Mouse (Mus musculus): ENCODE measurements around the gene Nudt9. TPM values are rescaled to one million over a fixed set of nuclear protein-coding genes. Genes with fewer than 3 reads are reported as not detected.

Nudt9 gene
- polyA plus RNA-seq, 1 experiment from 2014 or later = 78.2 TPM

DNA sequence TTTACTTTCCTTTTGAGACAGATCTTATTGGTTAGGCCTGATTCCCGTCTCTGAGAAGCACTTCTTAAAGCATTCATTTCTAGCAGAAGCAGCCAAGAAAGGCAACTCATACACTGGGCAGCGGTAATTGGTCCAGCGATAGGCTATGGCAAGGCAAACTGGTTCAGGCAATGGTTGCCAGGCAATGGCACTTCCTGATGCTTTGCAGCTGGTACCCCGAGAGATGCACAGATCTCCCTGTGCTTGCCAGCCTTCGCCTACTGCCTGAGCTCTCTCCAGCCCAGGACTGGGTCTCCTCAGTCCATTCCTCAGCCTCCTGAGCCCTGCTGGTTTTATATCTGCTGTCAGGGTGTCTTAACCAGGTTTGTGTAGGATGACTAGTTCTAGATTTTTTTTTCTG lies 14.3 kb downstream of the Nudt9 start:
- DNase-seq (ENCODE audit: low spot score) (no peak), ATAC-seq (ENCODE audit: insufficient read depth, low FRiP score, low TSS enrichment) (no peak)
- no peaks in the 10 kb centered on the region for H3K27me3 ChIP-seq (ENCODE audit: control insufficient read depth, insufficient read depth, low read length)
- no peaks in the 10 kb centered on the region for H3K4me1 ChIP-seq (ENCODE audit: control insufficient read depth, insufficient read depth, low read length)
- H3K27ac ChIP-seq (ENCODE audit: low read depth, low read length) = no peak overlapping the region
- H3K4me2 ChIP-seq (ENCODE audit: low read depth) = no peak overlapping the region
- 95% methylated on average over 5 of the region's 5 CpGs for WGBS
- no peak overlapping the region for H3K9ac ChIP-seq (ENCODE audit: low read length)
- no peak overlapping the region for H3K4me3 ChIP-seq (ENCODE audit: low read depth, low read length)
- peaks cover 10% of the 10 kb centered on the region; the same call in 1 of the 2 replicates for H3K36me3 ChIP-seq (ENCODE audit: control insufficient read depth, insufficient read depth, low read length)
- no peaks in the 10 kb centered on the region for H3K9me3 ChIP-seq (ENCODE audit: control insufficient read depth, low read length)

DNA sequence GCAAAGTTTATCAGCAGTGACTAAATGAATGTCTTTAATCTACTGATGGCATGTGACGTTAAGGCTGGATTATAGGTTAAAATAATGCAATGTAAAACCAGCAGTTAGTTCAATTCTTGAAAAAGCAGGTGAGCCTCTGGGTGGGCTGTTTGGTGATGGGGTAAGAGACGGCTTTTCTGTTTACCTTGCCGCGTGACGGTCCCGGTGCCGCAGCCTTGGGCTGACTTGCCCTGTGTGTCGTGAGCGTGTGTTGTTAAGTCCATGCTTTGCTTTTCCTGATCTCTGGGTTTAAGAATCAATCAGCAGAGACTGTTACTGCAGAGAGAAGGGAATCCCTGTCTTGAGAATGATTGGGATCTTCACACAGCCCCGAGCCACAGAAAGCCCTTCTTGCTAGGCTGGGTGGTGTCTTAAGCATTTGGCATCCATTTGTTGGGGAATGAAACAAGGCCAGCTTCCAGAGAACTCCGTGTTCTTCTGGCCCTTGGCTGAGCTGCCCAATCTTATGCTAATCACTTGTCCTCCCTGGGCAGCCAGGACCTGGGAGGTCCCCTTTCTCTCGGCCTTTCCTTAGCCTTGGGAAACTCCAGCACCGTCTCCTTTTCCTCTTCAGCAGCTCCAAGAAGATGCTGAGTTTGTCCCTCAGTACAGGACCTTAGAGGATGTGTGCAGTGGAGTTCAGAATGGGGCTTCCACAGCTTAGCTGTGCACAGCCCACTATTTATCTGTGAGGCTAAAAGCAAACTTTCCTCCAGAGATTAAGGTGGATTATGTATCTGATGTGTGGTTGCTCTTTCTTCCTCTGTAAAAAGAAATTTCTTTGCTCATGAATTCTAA lies 16.0 kb downstream of the Nudt9 start:
- no peak for ATAC-seq (ENCODE audit: insufficient read depth, low FRiP score, low TSS enrichment)
- 85% methylated on average over 13 of the region's 13 CpGs for WGBS
- H3K27ac ChIP-seq (ENCODE audit: low read depth, low read length) = no peak overlapping the region
- no peaks in the 10 kb centered on the region for H3K9me3 ChIP-seq (ENCODE audit: control insufficient read depth, low read length)
- peaks cover 10% of the 10 kb centered on the region; the same call in 1 of the 2 replicates for H3K36me3 ChIP-seq (ENCODE audit: control insufficient read depth, insufficient read depth, low read length)
- no peaks in the 10 kb centered on the region for H3K4me1 ChIP-seq (ENCODE audit: control insufficient read depth, insufficient read depth, low read length)
- H3K9ac ChIP-seq (ENCODE audit: low read length) = no peak overlapping the region
- H3K4me2 ChIP-seq (ENCODE audit: low read depth) = no peak overlapping the region
- no peak overlapping the region for H3K4me3 ChIP-seq (ENCODE audit: low read depth, low read length)
- DNase-seq (ENCODE audit: low spot score) = no peak
- H3K27me3 ChIP-seq (ENCODE audit: control insufficient read depth, insufficient read depth, low read length) = no peaks in the 10 kb centered on the region

DNA sequence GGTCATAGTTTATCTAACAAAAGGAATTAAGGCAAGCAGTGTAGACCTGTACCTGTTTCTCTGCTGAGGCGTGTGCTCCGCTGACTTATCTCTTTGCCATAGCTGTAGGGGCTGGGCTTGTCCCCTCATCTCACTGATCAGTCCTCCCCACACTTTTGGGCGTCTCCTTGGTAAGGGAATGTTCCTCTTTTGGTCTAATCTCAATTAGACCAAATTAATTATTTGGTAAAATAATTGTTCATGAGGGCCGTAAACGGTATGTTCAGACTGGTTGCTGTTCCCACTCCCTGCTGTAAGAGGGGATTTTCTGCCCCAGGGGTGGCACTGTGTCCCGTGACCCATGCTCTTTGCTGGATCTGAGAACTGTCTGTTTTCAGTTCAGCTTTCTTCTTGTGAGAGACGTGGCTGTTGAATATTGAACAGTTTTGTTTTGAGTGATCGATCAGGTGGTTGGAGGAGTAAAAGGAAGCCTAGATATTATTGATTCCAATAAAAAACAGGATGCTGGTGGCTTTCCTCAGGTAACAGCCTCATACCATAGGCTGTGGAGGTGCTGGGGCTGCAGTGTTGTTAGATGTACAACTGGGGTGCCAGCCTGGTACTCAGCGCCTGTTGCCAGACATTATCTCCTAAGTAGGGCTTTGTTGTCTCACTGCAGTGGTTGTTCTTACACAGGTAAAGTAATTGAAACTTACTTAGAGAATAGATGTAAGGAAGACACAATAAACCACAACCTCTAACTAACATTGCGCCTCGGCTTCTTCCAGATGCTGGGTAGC lies 16.9 kb downstream of the Nudt9 start:
- Histone ChIP-seq H3K4me1 (ENCODE audit: control insufficient read depth, insufficient read depth, low read length) (no peaks in the 10 kb centered on the region), H3K4me2 (ENCODE audit: low read depth) (no peak overlapping the region), H3K36me3 (ENCODE audit: control insufficient read depth, insufficient read depth, low read length) (peaks cover 10% of the 10 kb centered on the region; the same call in 1 of the 2 replicates), H3K4me3 (ENCODE audit: low read depth, low read length) (no peak overlapping the region), H3K27me3 (ENCODE audit: control insufficient read depth, insufficient read depth, low read length) (no peaks in the 10 kb centered on the region), H3K9me3 (ENCODE audit: control insufficient read depth, low read length) (no peaks in the 10 kb centered on the region), H3K27ac (ENCODE audit: low read depth, low read length) (no peak overlapping the region), H3K9ac (ENCODE audit: low read length) (no peak overlapping the region)
- WGBS = 92% methylated on average over 11 of the region's 11 CpGs
- no peak for DNase-seq (ENCODE audit: low spot score)
- no peak for ATAC-seq (ENCODE audit: insufficient read depth, low FRiP score, low TSS enrichment)

DNA sequence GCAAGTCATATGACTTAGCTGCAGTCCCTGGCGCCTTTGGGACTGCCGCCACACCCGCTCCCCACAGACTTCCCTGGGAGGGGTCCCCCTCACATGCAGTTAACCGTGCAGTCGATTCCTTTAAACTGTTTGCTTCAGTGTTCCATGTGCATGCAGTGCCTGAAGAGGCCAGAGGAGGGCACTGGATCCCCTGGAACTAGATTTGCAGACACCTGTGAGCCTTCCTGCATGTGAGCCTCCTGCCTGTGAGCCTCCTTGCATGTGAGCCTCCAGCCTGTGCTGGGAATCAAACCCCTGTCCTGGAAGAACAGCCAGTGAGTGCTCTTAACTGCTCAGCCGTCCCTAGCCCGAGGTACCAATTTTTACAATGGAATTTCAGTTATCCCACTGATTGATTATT lies 22.6 kb downstream of the Nudt9 start:
- no peak for ATAC-seq (ENCODE audit: insufficient read depth, low FRiP score, low TSS enrichment)
- peaks cover 3% of the 10 kb centered on the region; the same call in 1 of the 2 replicates for H3K4me1 ChIP-seq (ENCODE audit: control insufficient read depth, insufficient read depth, low read length)
- H3K4me3 ChIP-seq (ENCODE audit: low read depth, low read length) = no peak overlapping the region
- H3K4me2 ChIP-seq (ENCODE audit: low read depth) = no peak overlapping the region
- DNase-seq (ENCODE audit: low spot score) = peak; percentile 48
- 0 out of 2 replicates have a peak, but pooled peaks cover 3% of the 10 kb centered on the region for H3K36me3 ChIP-seq (ENCODE audit: control insufficient read depth, insufficient read depth, low read length)
- no peak overlapping the region for H3K27ac ChIP-seq (ENCODE audit: low read depth, low read length)
- no peaks in the 10 kb centered on the region for H3K27me3 ChIP-seq (ENCODE audit: control insufficient read depth, insufficient read depth, low read length)
- no peak overlapping the region for H3K9ac ChIP-seq (ENCODE audit: low read length)
- 94% methylated on average over 7 of the region's 7 CpGs for WGBS
- no peaks in the 10 kb centered on the region for H3K9me3 ChIP-seq (ENCODE audit: control insufficient read depth, low read length)

DNA sequence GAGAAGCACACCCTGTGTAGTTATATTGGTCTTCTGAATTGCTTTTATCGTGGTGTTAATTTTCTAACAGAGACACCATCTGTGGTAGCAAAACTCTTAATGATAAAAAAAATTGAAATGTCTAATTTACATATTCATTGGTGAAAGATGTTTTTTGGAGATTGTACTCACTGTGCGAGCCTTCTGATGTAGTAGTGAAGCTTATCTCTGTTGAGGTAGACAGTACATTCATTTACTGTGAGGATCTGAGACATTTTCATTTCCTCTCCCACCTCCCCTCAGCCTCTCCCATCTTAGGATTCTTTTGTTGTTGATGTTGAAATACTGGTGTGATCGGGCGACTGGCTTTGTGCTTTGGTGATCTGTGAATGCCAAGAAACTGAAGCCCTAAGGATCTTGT lies 24.9 kb downstream of the Nudt9 start:
- no peaks in the 10 kb centered on the region for H3K27me3 ChIP-seq (ENCODE audit: control insufficient read depth, insufficient read depth, low read length)
- 75% methylated on average over 4 of the region's 4 CpGs for WGBS
- H3K4me2 ChIP-seq (ENCODE audit: low read depth) = no peak overlapping the region
- no peaks in the 10 kb centered on the region for H3K9me3 ChIP-seq (ENCODE audit: control insufficient read depth, low read length)
- no peak overlapping the region for H3K4me3 ChIP-seq (ENCODE audit: low read depth, low read length)
- no peak overlapping the region for H3K9ac ChIP-seq (ENCODE audit: low read length)
- no peaks in the 10 kb centered on the region for H3K36me3 ChIP-seq (ENCODE audit: control insufficient read depth, insufficient read depth, low read length)
- ATAC-seq (ENCODE audit: insufficient read depth, low FRiP score, low TSS enrichment) (no peak), DNase-seq (ENCODE audit: low spot score) (no peak)
- no peak overlapping the region for H3K27ac ChIP-seq (ENCODE audit: low read depth, low read length)
- peaks cover 3% of the 10 kb centered on the region; the same call in 1 of the 2 replicates for H3K4me1 ChIP-seq (ENCODE audit: control insufficient read depth, insufficient read depth, low read length)

DNA sequence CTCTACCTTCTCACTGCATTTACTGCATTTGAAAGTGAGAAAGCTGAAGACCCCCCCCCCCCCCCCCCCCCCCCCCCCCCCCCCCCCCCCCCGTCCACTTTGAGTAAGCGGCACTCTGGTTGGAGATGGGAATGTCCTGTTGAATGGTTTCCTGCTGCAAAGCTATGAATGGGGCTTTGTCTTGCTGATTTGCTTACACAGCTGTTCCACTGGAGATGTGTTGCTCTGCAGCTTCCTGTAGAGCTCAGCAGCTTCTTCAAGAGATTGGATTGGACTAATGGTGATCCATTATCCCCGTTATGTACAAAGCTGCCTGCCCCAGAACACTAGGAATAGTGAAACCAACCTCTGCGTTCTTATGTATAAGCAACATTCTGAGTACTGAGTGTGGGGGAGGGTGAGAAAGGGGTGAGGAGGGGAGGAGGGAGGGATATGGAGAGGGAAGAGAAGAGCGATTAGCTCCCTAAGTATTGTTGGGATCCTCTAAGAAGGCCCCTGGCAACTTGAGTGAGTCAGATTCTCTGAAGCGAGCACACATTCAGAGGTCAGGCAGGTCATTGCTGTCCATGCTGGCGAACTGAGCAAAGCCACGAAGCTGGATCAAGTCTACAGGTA lies 26.3 kb downstream of the Nudt9 start:
- H3K4me1 ChIP-seq (ENCODE audit: control insufficient read depth, insufficient read depth, low read length) = peaks cover 3% of the 10 kb centered on the region; the same call in 1 of the 2 replicates
- H3K27me3 ChIP-seq (ENCODE audit: control insufficient read depth, insufficient read depth, low read length) = no peaks in the 10 kb centered on the region
- H3K4me3 ChIP-seq (ENCODE audit: low read depth, low read length) = no peak overlapping the region
- 6% methylated on average over 7 of the region's 8 CpGs for WGBS
- H3K36me3 ChIP-seq (ENCODE audit: control insufficient read depth, insufficient read depth, low read length) = no peaks in the 10 kb centered on the region
- 0 out of 2 replicates have a peak overlapping the region, but pooled peaks have one; percentile 1 for H3K9ac ChIP-seq (ENCODE audit: low read length)
- peak overlapping the region; percentile 62 for H3K27ac ChIP-seq (ENCODE audit: low read depth, low read length)
- peak; percentile 93 for ATAC-seq (ENCODE audit: insufficient read depth, low FRiP score, low TSS enrichment)
- H3K9me3 ChIP-seq (ENCODE audit: control insufficient read depth, low read length) = no peaks in the 10 kb centered on the region
- peak overlapping the region; percentile 22; the same call in 1 of the 2 replicates for H3K4me2 ChIP-seq (ENCODE audit: low read depth)
- DNase-seq (ENCODE audit: low spot score) = peak; percentile 77

DNA sequence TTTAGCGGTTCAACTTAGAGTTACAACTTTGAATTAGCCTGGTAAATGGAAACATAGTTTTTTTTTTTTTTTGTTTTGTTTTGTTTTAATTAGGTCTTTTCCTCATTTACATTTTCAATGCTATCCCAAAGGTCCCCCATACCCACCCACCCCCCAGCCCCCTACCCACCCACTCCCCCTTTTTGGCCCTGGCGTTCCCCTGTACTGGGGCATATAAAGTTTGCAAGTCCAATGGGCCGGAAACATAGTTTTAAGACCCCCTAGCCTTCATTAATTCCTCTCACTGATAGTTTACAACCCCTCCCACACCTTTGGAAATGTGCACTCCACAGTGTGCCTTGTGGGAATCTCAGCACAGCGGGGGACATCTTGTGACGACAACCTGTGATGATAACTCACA lies 27.5 kb downstream of the Nudt9 start:
- ATAC-seq (ENCODE audit: insufficient read depth, low FRiP score, low TSS enrichment) (peak; percentile 88; the same call in 1 of the 2 replicates), DNase-seq (ENCODE audit: low spot score) (no peak)
- Histone ChIP-seq H3K9me3 (ENCODE audit: control insufficient read depth, low read length) (no peaks in the 10 kb centered on the region), H3K4me3 (ENCODE audit: low read depth, low read length) (no peak overlapping the region), H3K9ac (ENCODE audit: low read length) (no peak overlapping the region), H3K4me2 (ENCODE audit: low read depth) (no peak overlapping the region), H3K36me3 (ENCODE audit: control insufficient read depth, insufficient read depth, low read length) (no peaks in the 10 kb centered on the region), H3K27ac (ENCODE audit: low read depth, low read length) (no peak overlapping the region), H3K27me3 (ENCODE audit: control insufficient read depth, insufficient read depth, low read length) (no peaks in the 10 kb centered on the region), H3K4me1 (ENCODE audit: control insufficient read depth, insufficient read depth, low read length) (peaks cover 3% of the 10 kb centered on the region; the same call in 1 of the 2 replicates)
- WGBS = 76% methylated on average over 5 of the region's 5 CpGs

DNA sequence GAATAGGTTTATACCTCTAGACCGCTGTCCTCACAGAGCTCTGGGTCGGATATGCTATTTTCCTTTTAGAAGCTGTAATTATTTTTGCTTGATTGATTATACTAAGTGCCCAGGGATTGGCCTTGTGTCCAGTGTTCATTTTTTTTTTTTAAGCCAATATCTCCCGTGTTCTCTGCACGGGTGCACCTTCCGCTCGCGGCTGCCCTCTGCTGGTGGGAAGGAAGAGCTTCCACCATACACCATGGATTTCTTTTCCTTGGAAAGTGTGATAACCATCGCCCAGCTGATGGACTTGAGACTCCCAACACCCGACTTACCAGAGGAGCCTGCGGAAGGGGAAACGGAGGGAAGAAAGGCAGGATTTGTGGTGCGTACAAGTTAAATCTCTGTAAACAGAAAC lies 28.3 kb downstream of the Nudt9 start:
- H3K4me1 ChIP-seq (ENCODE audit: control insufficient read depth, insufficient read depth, low read length) = peaks cover 3% of the 10 kb centered on the region; the same call in 1 of the 2 replicates
- H3K9ac ChIP-seq (ENCODE audit: low read length) = no peak overlapping the region
- 40% methylated on average over 12 of the region's 12 CpGs for WGBS
- H3K27me3 ChIP-seq (ENCODE audit: control insufficient read depth, insufficient read depth, low read length) = no peaks in the 10 kb centered on the region
- no peak overlapping the region for H3K4me3 ChIP-seq (ENCODE audit: low read depth, low read length)
- no peak overlapping the region for H3K27ac ChIP-seq (ENCODE audit: low read depth, low read length)
- no peak for ATAC-seq (ENCODE audit: insufficient read depth, low FRiP score, low TSS enrichment)
- H3K9me3 ChIP-seq (ENCODE audit: control insufficient read depth, low read length) = no peaks in the 10 kb centered on the region
- no peaks in the 10 kb centered on the region for H3K36me3 ChIP-seq (ENCODE audit: control insufficient read depth, insufficient read depth, low read length)
- peak; percentile 72 for DNase-seq (ENCODE audit: low spot score)
- H3K4me2 ChIP-seq (ENCODE audit: low read depth) = no peak overlapping the region
